In genomic region chr13:20299424-20299823, GRCm38 (mm10) we compare ENCODE assay signal across 9 mouse cellular contexts.
DNase-seq lines count a peak whose midpoint lies in the region; ATAC-seq and TF ChIP-seq lines count a peak whose summit lies in the region.
"Had no signal": no experiment of that assay in that cellular context is flagged by ENCODE, and none has a peak within 500 bp of the region (broad histone marks: within the 10 kb centered on the region; RNA-seq: fewer than 3 reads in every experiment).

No protein-coding gene starts in this region.

- H3K9me3 ChIP-seq in limb, embryonic 14.5 days (ENCODE audit: control insufficient read depth, low read length) = no peaks in the 10 kb centered on the region
- H3K9me3 ChIP-seq in limb, embryonic 10.5 days (replicated peaks) = no peaks in the 10 kb centered on the region
- H3K9me3 ChIP-seq: limb, embryonic 13.5 days had no signal

- 67% methylated on average over 3 of the region's 3 CpGs for WGBS in limb, embryonic 14.5 days
- 79% methylated on average over 3 of the region's 3 CpGs for WGBS in limb, embryonic 10.5 days

- no peak for ATAC-seq in limb, embryonic 14.5 days (ENCODE audit: low FRiP score, low read depth)

- no peak for TF ChIP-seq POLR2A in limb, embryonic 14.5 days (IDR thresholded peaks at IDR 0.05; ENCODE audit: borderline replicate concordance, extremely low read depth, insufficient read depth, insufficient read length)

- no peaks in the 10 kb centered on the region for H3K4me1 ChIP-seq in limb, embryonic 14.5 days (ENCODE audit: control insufficient read depth, insufficient read depth, low read length)
- H3K4me1 ChIP-seq in limb, embryonic 10.5 days = no peaks in the 10 kb centered on the region
- H3K4me1 ChIP-seq: limb, embryonic 13.5 days had no signal

- H3K9ac ChIP-seq in limb, embryonic 14.5 days (ENCODE audit: low read depth, low read length, severe bottlenecking) = no peak overlapping the region
- H3K9ac ChIP-seq: limb, embryonic 13.5 days had no signal

- H3K27ac ChIP-seq in limb, embryonic 14.5 days (replicated peaks; ENCODE audit: low read depth, low read length) = no peak overlapping the region
- no peak overlapping the region for H3K27ac ChIP-seq in limb, embryonic 10.5 days
- H3K27ac ChIP-seq: limb, embryonic 13.5 days had no signal

- H3K36me3 ChIP-seq in limb, embryonic 14.5 days (ENCODE audit: control insufficient read depth, insufficient read depth, low read length) = no peaks in the 10 kb centered on the region
- no peaks in the 10 kb centered on the region for H3K36me3 ChIP-seq in limb, embryonic 10.5 days
- H3K36me3 ChIP-seq: limb, embryonic 13.5 days had no signal

- peak; percentile 26 for DNase-seq in limb, embryonic 14.5 days (ENCODE audit: low spot score)
- no peak for DNase-seq in limb, embryonic 10.5 days (ENCODE audit: low spot score)
- DNase-seq in R1 (ENCODE audit: low read depth, low spot score) = peak; percentile 70
- DNase-seq in embryo, embryonic 10.5 days (ENCODE audit: low spot score) = peak; percentile 76
- DNase-seq in kidney, adult 9 months = peak; percentile 19
- peak; percentile 22 for DNase-seq in naive thymus-derived CD4-positive, alpha-beta T cell, adult 2 months (ENCODE audit: low read depth)
- no peak for DNase-seq in testis, postnatal 14 days (ENCODE audit: low spot score)
- DNase-seq in T-cell, adult 2 months (ENCODE audit: low spot score) = no peak

- H3K4me3 ChIP-seq in limb, embryonic 14.5 days (replicated peaks; ENCODE audit: low read length) = no peak overlapping the region
- H3K4me3 ChIP-seq in limb, embryonic 10.5 days = no peak overlapping the region
- H3K4me3 ChIP-seq: limb, embryonic 13.5 days had no signal

- no peaks in the 10 kb centered on the region for H3K27me3 ChIP-seq in limb, embryonic 14.5 days (ENCODE audit: control insufficient read depth, insufficient read depth, low read length)
- no peaks in the 10 kb centered on the region for H3K27me3 ChIP-seq in limb, embryonic 10.5 days (ENCODE audit: low read depth, poor library complexity, severe bottlenecking)
- H3K27me3 ChIP-seq: limb, embryonic 13.5 days had no signal

- H3K4me2 ChIP-seq in limb, embryonic 14.5 days (replicated peaks; ENCODE audit: low read depth, low read length, severe bottlenecking) = no peak overlapping the region
- H3K4me2 ChIP-seq: limb, embryonic 13.5 days had no signal

Comparison
In these comparisons a context has a peak if more than half of its experiments do, and no peak if none do; other contexts are left out.
1. DNase-seq: peak in limb, embryonic 14.5 days (single experiment), R1 (single experiment), embryo, embryonic 10.5 days (single experiment), kidney, adult 9 months (single experiment) and naive thymus-derived CD4-positive, alpha-beta T cell, adult 2 months (single experiment); none in limb, embryonic 10.5 days (single experiment), testis, postnatal 14 days (single experiment) and T-cell, adult 2 months (single experiment).